28 mouse cellular contexts compared by ENCODE assay signal in the genomic region with DNA sequence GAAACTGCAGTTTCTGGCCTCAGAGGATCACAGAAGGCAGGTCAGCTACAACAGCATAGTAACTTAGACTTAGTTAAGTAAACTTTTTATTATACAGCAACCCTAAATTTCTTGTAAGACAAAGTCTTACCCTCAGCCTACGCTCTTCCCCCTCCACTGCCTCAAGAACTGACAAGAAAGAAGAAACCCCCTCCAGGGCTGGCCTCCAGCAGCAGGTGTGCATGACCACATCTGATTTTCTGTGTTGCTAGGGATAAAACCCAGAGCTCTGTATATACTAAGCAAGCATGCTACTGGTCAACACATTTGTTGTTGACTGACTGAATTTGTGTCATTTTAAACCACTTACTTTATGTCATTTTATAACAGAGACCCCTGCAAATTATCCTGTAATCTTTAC.
A peak's percentile ranks its signal among the peaks of the same experiment; 100 is the strongest.
DNase-seq lines count a peak whose midpoint lies in the region; ATAC-seq lines count a peak whose summit lies in the region.
"Had no signal": no experiment of that assay in that cellular context is flagged by ENCODE, and none has a peak within 500 bp of the region (broad histone marks: within the 10 kb centered on the region; RNA-seq: fewer than 3 reads in every experiment).

No protein-coding gene starts in this region.

- H3K4me3 ChIP-seq in intestine, embryonic 14.5 days (ENCODE audit: low read depth, low read length), result no peak overlapping the region
- no peak overlapping the region for H3K4me3 ChIP-seq in intestine, embryonic 16.5 days (ENCODE audit: low read length)
- no peak overlapping the region for H3K4me3 ChIP-seq in hindbrain, embryonic 16.5 days (ENCODE audit: low read length)
- H3K4me3 ChIP-seq: embryonic facial prominence, embryonic 12.5 days; embryonic facial prominence, embryonic 15.5 days; gastrocnemius, adult 2 months; heart, adult 2 months; hindbrain, embryonic 10.5 days; hindbrain, embryonic 13.5 days had no signal

- no peaks in the 10 kb centered on the region for H3K4me1 ChIP-seq in intestine, embryonic 14.5 days (replicated peaks; ENCODE audit: control insufficient read depth, insufficient read depth, low read length)
- H3K4me1 ChIP-seq in intestine, embryonic 16.5 days (ENCODE audit: control insufficient read depth, insufficient read depth, low read length), result no peaks in the 10 kb centered on the region
- H3K4me1 ChIP-seq in hindbrain, embryonic 16.5 days (ENCODE audit: control insufficient read depth, insufficient read depth, low read depth, low read length), result no peaks in the 10 kb centered on the region
- H3K4me1 ChIP-seq: embryonic facial prominence, embryonic 12.5 days; embryonic facial prominence, embryonic 15.5 days; hindbrain, embryonic 10.5 days; hindbrain, embryonic 13.5 days had no signal

- ATAC-seq in intestine, embryonic 14.5 days (replicated peaks; ENCODE audit: low FRiP score, low TSS enrichment, low read depth), result 0 out of 2 replicates have a peak, but pooled peaks have one; percentile 32
- ATAC-seq in intestine, embryonic 16.5 days, result no peak
- no peak for ATAC-seq in hindbrain, embryonic 16.5 days
- ATAC-seq: activated CD4-positive, CD25-positive, alpha-beta regulatory T cell, adult 4 months; forebrain, embryonic 14.5 days; forebrain, postnatal 0 days; hindbrain, postnatal 0 days; inflammation-experienced regulatory T-cells, adult 6 months had no signal

- H3K9ac ChIP-seq in intestine, embryonic 14.5 days (ENCODE audit: low read length), result no peak overlapping the region
- H3K9ac ChIP-seq in intestine, embryonic 16.5 days (ENCODE audit: low read depth, low read length), result no peak overlapping the region
- H3K9ac ChIP-seq in hindbrain, embryonic 16.5 days (ENCODE audit: low read depth, low read length), result no peak overlapping the region
- H3K9ac ChIP-seq: embryonic facial prominence, embryonic 12.5 days; embryonic facial prominence, embryonic 15.5 days; forebrain, postnatal 0 days; hindbrain, embryonic 13.5 days had no signal

- no peaks in the 10 kb centered on the region for H3K9me3 ChIP-seq in intestine, embryonic 14.5 days (ENCODE audit: control insufficient read depth, low read length)
- no peaks in the 10 kb centered on the region for H3K9me3 ChIP-seq in intestine, embryonic 16.5 days (ENCODE audit: control insufficient read depth, low read length)
- no peaks in the 10 kb centered on the region for H3K9me3 ChIP-seq in hindbrain, embryonic 16.5 days (ENCODE audit: control insufficient read depth, low read length)
- H3K9me3 ChIP-seq: embryonic facial prominence, embryonic 12.5 days; embryonic facial prominence, embryonic 15.5 days; hindbrain, embryonic 10.5 days; hindbrain, embryonic 13.5 days had no signal

- H3K27me3 ChIP-seq in intestine, embryonic 14.5 days (replicated peaks; ENCODE audit: control insufficient read depth, insufficient read depth, low read length), result no peaks in the 10 kb centered on the region
- H3K27me3 ChIP-seq in intestine, embryonic 16.5 days (replicated peaks; ENCODE audit: control insufficient read depth, insufficient read depth, low read length), result no peaks in the 10 kb centered on the region
- H3K27me3 ChIP-seq in hindbrain, embryonic 16.5 days (replicated peaks; ENCODE audit: control insufficient read depth, insufficient read depth, low read length), result no peaks in the 10 kb centered on the region
- H3K27me3 ChIP-seq: embryonic facial prominence, embryonic 12.5 days; embryonic facial prominence, embryonic 15.5 days; hindbrain, embryonic 13.5 days had no signal

- no peak overlapping the region for H3K27ac ChIP-seq in intestine, embryonic 14.5 days (ENCODE audit: low read depth)
- H3K27ac ChIP-seq in intestine, embryonic 16.5 days (ENCODE audit: low read length), result no peak overlapping the region
- no peak overlapping the region for H3K27ac ChIP-seq in hindbrain, embryonic 16.5 days (ENCODE audit: low read depth, low read length)
- H3K27ac ChIP-seq: embryonic facial prominence, embryonic 12.5 days; embryonic facial prominence, embryonic 15.5 days; gastrocnemius, adult 2 months; heart, adult 2 months; hindbrain, embryonic 10.5 days; hindbrain, embryonic 13.5 days; hindbrain, postnatal 0 days had no signal

- WGBS in intestine, embryonic 14.5 days, result 33% methylated on average over 1 of the region's 1 CpGs
- WGBS in intestine, embryonic 16.5 days, result 47% methylated on average over 1 of the region's 1 CpGs
- 84% methylated on average over 1 of the region's 1 CpGs for WGBS in hindbrain, embryonic 16.5 days

- H3K4me2 ChIP-seq in intestine, embryonic 14.5 days (ENCODE audit: low read length), result no peak overlapping the region
- H3K4me2 ChIP-seq in intestine, embryonic 16.5 days (ENCODE audit: low read depth, low read length), result no peak overlapping the region
- no peak overlapping the region for H3K4me2 ChIP-seq in hindbrain, embryonic 16.5 days (ENCODE audit: low read length)
- H3K4me2 ChIP-seq: embryonic facial prominence, embryonic 12.5 days; embryonic facial prominence, embryonic 15.5 days; heart, embryonic 11.5 days; hindbrain, embryonic 13.5 days had no signal

- no peak for DNase-seq in intestine, embryonic 14.5 days (ENCODE audit: low spot score)
- DNase-seq in thymus, postnatal 0 days (ENCODE audit: low spot score), result peak; percentile 61
- DNase-seq in thymus, postnatal 25 days, result peak; percentile 53
- no peak for DNase-seq in B cell, adult 2 months
- no peak for DNase-seq in right cerebral cortex, adult 2 months (ENCODE audit: low spot score in 2 of 2)
- DNase-seq: adrenal gland, adult 8-10 months; adrenal gland, postnatal 25 days; cerebellum, adult 11-12 months; cerebellum, adult 8-10 months; cerebellum, postnatal 10 days; cerebellum, postnatal 36 days; forebrain, postnatal 0 days; gastrocnemius, adult 2 months; gastrocnemius, postnatal 14 days; heart, adult 2 months; heart, postnatal 10 days; heart, postnatal 36 days had no signal

- no peaks in the 10 kb centered on the region for H3K36me3 ChIP-seq in intestine, embryonic 14.5 days (ENCODE audit: control insufficient read depth, insufficient read depth, low read length)
- no peaks in the 10 kb centered on the region for H3K36me3 ChIP-seq in intestine, embryonic 16.5 days (ENCODE audit: control insufficient read depth, insufficient read depth, low read length)
- no peaks in the 10 kb centered on the region for H3K36me3 ChIP-seq in hindbrain, embryonic 16.5 days (ENCODE audit: control insufficient read depth, insufficient read depth, low read length)
- H3K36me3 ChIP-seq: embryonic facial prominence, embryonic 12.5 days; embryonic facial prominence, embryonic 15.5 days; hindbrain, embryonic 10.5 days; hindbrain, embryonic 13.5 days had no signal

Comparison
In these comparisons a context has a peak if more than half of its experiments do, and no peak if none do; other contexts are left out.
1. DNase-seq: peak in thymus, postnatal 0 days (single experiment) and thymus, postnatal 25 days (single experiment); none in intestine, embryonic 14.5 days (single experiment), B cell, adult 2 months (0 of 2) and right cerebral cortex, adult 2 months (0 of 2).